8 mouse cellular contexts compared by ENCODE assay signal in genomic region chr3:27154280-27154679, GRCm38 (mm10). TPM values are rescaled to one million over a fixed set of nuclear protein-coding genes. Genes with fewer than 3 reads are reported as not detected.
DNase-seq lines count a peak whose midpoint lies in the region; ATAC-seq and TF ChIP-seq lines count a peak whose summit lies in the region.

No protein-coding gene starts in this region.

- H3K27ac ChIP-seq in heart, embryonic 14.5 days (replicated peaks in 1 of 2; ENCODE audit: control insufficient read depth in 1 of 2, insufficient read depth in 1 of 2, low read depth in 2 of 2, low read length in 2 of 2) = peak overlapping the region; percentile 89 to 93
- H3K27ac ChIP-seq in forebrain, postnatal 0 days (ENCODE audit: low read depth, low read length) = no peak overlapping the region
- H3K27ac ChIP-seq in macrophage = peak overlapping the region; percentile 40

- peak overlapping the region; percentile 31 to 98; a peak in 3 of 4 replicates for H3K4me3 ChIP-seq in heart, embryonic 14.5 days (ENCODE audit: control insufficient read depth in 1 of 2, insufficient read depth in 1 of 2, low read depth in 1 of 2, low read length in 2 of 2)
- H3K4me3 ChIP-seq in G1E (ENCODE audit: low read depth, low read length) (peak overlapping the region; percentile 100; the same call in 1 of the 2 replicates), macrophage (ENCODE audit: inconsistent target) (peak overlapping the region; percentile 66)
- peak overlapping the region; percentile 76 for H3K4me3 ChIP-seq in forebrain, postnatal 0 days (ENCODE audit: low read depth, low read length)

- H3K9ac ChIP-seq in heart, embryonic 14.5 days (ENCODE audit: low read length) = peak overlapping the region; percentile 59
- H3K9ac ChIP-seq in forebrain, postnatal 0 days = peak overlapping the region; percentile 42; the same call in 1 of the 2 replicates

- H3K79me2 ChIP-seq in macrophage (ENCODE audit: inconsistent target) = peaks cover 41% of the 10 kb centered on the region

- no peak for ATAC-seq in heart, embryonic 14.5 days (ENCODE audit: insufficient number of reproducible peaks, insufficient read depth, low FRiP score, low read depth)
- ATAC-seq in G1E (ENCODE audit: extremely low read depth, insufficient number of reproducible peaks, low FRiP score, poor library complexity, severe bottlenecking) = no peak
- peak; percentile 0; the same call in 1 of the 2 replicates for ATAC-seq in forebrain, postnatal 0 days
- ATAC-seq in activated CD4-positive, CD25-positive, alpha-beta regulatory T cell, adult 4 months = no peak

- 54% methylated on average over 2 of the region's 2 CpGs for WGBS in heart, embryonic 14.5 days
- 57% methylated on average over 2 of the region's 2 CpGs for WGBS in forebrain, postnatal 0 days
- 77% methylated on average over 2 of the region's 2 CpGs for WGBS in macrophage (ENCODE audit: missing documents)

- H3K27me3 ChIP-seq in heart, embryonic 14.5 days (ENCODE audit: control insufficient read depth, insufficient read depth, low read length) = no peaks in the 10 kb centered on the region
- no peaks in the 10 kb centered on the region for H3K27me3 ChIP-seq in G1E (ENCODE audit: insufficient read depth, low read length)
- no peaks in the 10 kb centered on the region for H3K27me3 ChIP-seq in forebrain, postnatal 0 days (ENCODE audit: insufficient read depth, low read length)

- DNase-seq in heart, postnatal 4 days = no peak
- no peak for DNase-seq in G1E (ENCODE audit: low spot score)
- no peak for DNase-seq in forebrain, postnatal 0 days
- no peak for DNase-seq in cerebellum, adult 9-10 months
- no peak for DNase-seq in spleen, postnatal 4 days (ENCODE audit: low spot score in 2 of 2)

- H3K9me3 ChIP-seq in heart, embryonic 14.5 days (ENCODE audit: control insufficient read depth, low read length) = no peaks in the 10 kb centered on the region
- no peaks in the 10 kb centered on the region for H3K9me3 ChIP-seq in G1E (replicated peaks)
- H3K9me3 ChIP-seq in forebrain, postnatal 0 days (ENCODE audit: low read length) = no peaks in the 10 kb centered on the region

- no peak for TF ChIP-seq CTCF in G1E (IDR thresholded peaks at IDR 0.05; ENCODE audit: low read depth, low read length)
- TF ChIP-seq CTCF in forebrain, postnatal 0 days (IDR thresholded peaks at IDR 0.05; ENCODE audit: low read depth) = no peak

- peak overlapping the region; percentile 61 for H3K4me2 ChIP-seq in heart, embryonic 14.5 days (ENCODE audit: low read length)
- peak overlapping the region; percentile 31 for H3K4me2 ChIP-seq in forebrain, postnatal 0 days (ENCODE audit: low read depth)

- peaks cover 7 to 34% of the 10 kb centered on the region in 2 experiments; a peak in 3 of 4 replicates for H3K4me1 ChIP-seq in heart, embryonic 14.5 days (ENCODE audit: control insufficient read depth in 2 of 2, insufficient read depth in 2 of 2, low read length in 2 of 2)
- H3K4me1 ChIP-seq in G1E (ENCODE audit: insufficient read depth, low read depth, low read length) = peaks cover 32% of the 10 kb centered on the region
- H3K4me1 ChIP-seq in forebrain, postnatal 0 days (ENCODE audit: insufficient read depth) = no peaks in the 10 kb centered on the region

- H3K36me3 ChIP-seq in heart, embryonic 14.5 days (ENCODE audit: control insufficient read depth, insufficient read depth, low read length) = peaks cover 11% of the 10 kb centered on the region; the same call in 1 of the 2 replicates
- H3K36me3 ChIP-seq in G1E (replicated peaks) = peaks cover 21% of the 10 kb centered on the region
- no peaks in the 10 kb centered on the region for H3K36me3 ChIP-seq in forebrain, postnatal 0 days (ENCODE audit: insufficient read depth)
- H3K36me3 ChIP-seq in macrophage (ENCODE audit: inconsistent target) = no peaks in the 10 kb centered on the region

RNA-seq across cellular contexts. Expression of gene Ect2, which starts 0.6 kb away (rescaled TPM):
- polyA plus RNA-seq in heart, embryonic 14.5 days (2014; fragmentation: Nextera tagmentation; extraction: Ambion mirVana) = 43.7 and 52.3 TPM in 2 replicates
- total RNA-seq in heart, postnatal 4 days (2021) = 10 to 100 TPM; 28.3 to 31.0 TPM
- 130 and 191 TPM in 2 replicates for total RNA-seq in G1E (2014; fragmentation: Nextera tagmentation)
- total RNA-seq in G1E (2017) = 65.2 and 77.4 TPM in 2 replicates
- polyA plus RNA-seq in G1E (2012) = 1.6 and 1.9 TPM in 2 replicates
- total RNA-seq in forebrain, postnatal 0 days (2014; rRNA removed) = 5.3 and 5.5 TPM in 2 replicates
- 3.5 and 4.7 TPM in 2 replicates for polyA plus RNA-seq in forebrain, postnatal 0 days (2015; fragmentation: Nextera tagmentation; extraction: Ambion mirVana)
- total RNA-seq in macrophage (2018; cell fraction: chromatin; rRNA removed) = 10 to 100 TPM in 6 of 26 experiments, 1 to 10 TPM in 20; 2.1 to 30.7 (median 7.5) TPM
- 1 to 10 TPM in 25 of 26 experiments, under 1 TPM in 1; 0.91 to 4.3 (median 2.3) TPM for total RNA-seq in macrophage (2018; cell fraction: cytosol; rRNA removed)
- total RNA-seq in macrophage (2018; cell fraction: nucleus; rRNA removed) = 10 to 100 TPM in 1 of 26 experiments, 1 to 10 TPM in 24, under 1 TPM in 1; 0.94 to 19.1 (median 2.9) TPM
- 1.3 to 5.8 TPM (median 2.8 TPM) in 3 replicates for polyA plus RNA-seq in macrophage (2018)
- 10 to 100 TPM; 14.8 to 15.7 TPM for polyA plus RNA-seq in activated CD4-positive, CD25-positive, alpha-beta regulatory T cell, adult 4 months (2017; shearing (Covaris generic))

RNA-seq across cellular contexts. Expression of gene Nceh1, which starts 28.5 kb away (rescaled TPM):
- 18.1 and 21.3 TPM in 2 replicates for polyA plus RNA-seq in heart, embryonic 14.5 days (2014; fragmentation: Nextera tagmentation; extraction: Ambion mirVana)
- total RNA-seq in heart, postnatal 4 days (2021) = 100 to 1,000 TPM; 111 to 114 TPM
- 25.7 and 28.1 TPM in 2 replicates for total RNA-seq in G1E (2014; fragmentation: Nextera tagmentation)
- total RNA-seq in G1E (2017) = 40.5 and 45.1 TPM in 2 replicates
- 17.2 and 19.7 TPM in 2 replicates for polyA plus RNA-seq in G1E (2012)
- 18.6 and 22.7 TPM in 2 replicates for total RNA-seq in forebrain, postnatal 0 days (2014; rRNA removed)
- polyA plus RNA-seq in forebrain, postnatal 0 days (2015; fragmentation: Nextera tagmentation; extraction: Ambion mirVana) = 17.4 and 27.9 TPM in 2 replicates
- total RNA-seq in macrophage (2018; cell fraction: chromatin; rRNA removed) = 100 to 1,000 TPM in 9 of 26 experiments, 10 to 100 TPM in 17; 18.6 to 236 (median 77.9) TPM
- 100 to 1,000 TPM; 111 to 455 (median 227) TPM for total RNA-seq in macrophage (2018; cell fraction: cytosol; rRNA removed)
- 100 to 1,000 TPM in 25 of 26 experiments, 10 to 100 TPM in 1; 73.4 to 406 (median 223) TPM for total RNA-seq in macrophage (2018; cell fraction: nucleus; rRNA removed)
- 212 to 280 TPM (median 251 TPM) in 3 replicates for polyA plus RNA-seq in macrophage (2018)
- polyA plus RNA-seq in activated CD4-positive, CD25-positive, alpha-beta regulatory T cell, adult 4 months (2017; shearing (Covaris generic)) = 10 to 100 TPM; 21.1 to 21.5 TPM
